Mouse (Mus musculus): ENCODE data around the gene Actg2. TPM values are rescaled to one million over a fixed set of nuclear protein-coding genes. Genes with fewer than 3 reads are reported as not detected.
"Not testable (repeated sequence)": the region's sequence is repeated elsewhere in the genome, so short reads cannot be mapped to it uniquely, and the experiment has no call there.

The Actg2 gene
- total RNA-seq (2012; rRNA removed) (0.27 TPM in 1 of 2 replicates, not detected in the other), polyA plus RNA-seq (2012; ENCODE audit: insufficient read depth in 1 of 2, insufficient read length in 2 of 2, low read depth in 1 of 2, low replicate concordance in 2 of 2, missing spikeins in 1 of 2) (under 1 TPM in 1 of 2 experiments, not detected in 1; 0.07 TPM)

DNA sequence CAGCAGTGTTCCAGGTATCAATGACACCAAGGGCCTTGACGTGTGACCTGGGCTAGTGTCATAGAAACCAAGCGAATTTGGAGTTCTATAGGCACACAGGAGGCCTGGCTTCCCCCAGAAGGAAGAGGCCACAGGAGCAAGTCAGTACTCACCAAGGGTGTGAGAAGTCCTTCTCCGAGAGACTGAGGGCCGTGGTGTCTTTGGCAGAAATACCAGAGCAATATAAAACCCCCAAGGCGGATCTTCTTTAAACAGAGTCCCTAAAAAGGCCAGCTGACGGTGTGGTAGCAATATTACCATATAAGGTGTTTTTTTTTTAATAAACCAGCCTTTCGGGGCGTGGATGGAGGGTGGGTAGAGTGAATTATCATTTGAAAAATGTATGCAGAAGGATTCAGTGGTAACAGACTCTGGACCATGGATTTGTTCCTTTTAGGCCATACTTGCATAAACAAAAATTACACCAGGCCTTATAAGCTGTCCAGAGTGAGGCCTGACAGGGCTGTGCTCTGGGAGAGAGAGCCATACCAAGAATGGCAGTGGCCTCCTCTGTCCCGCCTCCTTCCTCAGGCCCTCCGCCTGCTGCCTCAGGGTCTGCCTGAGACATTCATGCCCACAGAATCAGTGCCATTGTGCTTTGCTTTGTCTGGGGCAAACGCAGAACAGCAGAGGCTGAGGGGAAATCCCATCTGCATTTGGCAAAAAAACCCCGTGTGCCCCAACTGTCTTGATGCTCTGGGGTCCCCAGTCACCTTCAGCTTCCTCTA, at the start of gene Actg2:
Gene Actg2, minus strand, starts transcription at position 238 of the 767 bp plus-strand sequence.
- H3K79me2 ChIP-seq (ENCODE audit: control insufficient read depth, insufficient read depth, low read length, poor library complexity): no peaks in the 10 kb centered on the region
- peak within 1 kb of the TSS; percentile 17; the same call in 1 of the 2 replicates for H3K9ac ChIP-seq (ENCODE audit: control insufficient read depth, low read depth, low read length, poor library complexity, severe bottlenecking)
- H3K36me3 ChIP-seq (ENCODE audit: control insufficient read depth in 1 of 2, insufficient read depth in 2 of 2, low read length in 2 of 2): peaks cover 0 to 2% of the 10 kb centered on the region in 2 experiments; a peak in 1 of 4 replicates
- DNase-seq (ENCODE audit: low read depth, low spot score): no peak
- H3K27me3 ChIP-seq (ENCODE audit: control insufficient read depth in 1 of 2, insufficient read depth in 2 of 2, low read length in 2 of 2): peaks cover 2 to 6% of the 10 kb centered on the region in 2 experiments; a peak in 3 of 4 replicates
- H3K4me1 ChIP-seq (ENCODE audit: control insufficient read depth in 1 of 2, insufficient read depth in 2 of 2, low read length in 2 of 2): peaks cover 0 to 4% of the 10 kb centered on the region in 2 experiments; a peak in 2 of 4 replicates
- H3K9me3 ChIP-seq (replicated peaks; ENCODE audit: insufficient read depth, low read length): no peaks in the 10 kb centered on the region
- no peak for TF ChIP-seq HCFC1 (IDR thresholded peaks at IDR 0.05; ENCODE audit: low read depth, low read length)
- no peak for TF ChIP-seq EP300 (IDR thresholded peaks at IDR 0.05; ENCODE audit: low read depth in 1 of 2, low read length in 2 of 2)
- TF ChIP-seq ZNF384 (IDR thresholded peaks at IDR 0.05; ENCODE audit: low read depth, low read length): no peak
- no peak for TF ChIP-seq RCOR1 (IDR thresholded peaks at IDR 0.05; ENCODE audit: low read depth, low read length)
- TF ChIP-seq TBP (IDR thresholded peaks at IDR 0.05; ENCODE audit: low read depth, low read length): no peak
- no peak for TF ChIP-seq MYB (IDR thresholded peaks at IDR 0.05; ENCODE audit: low read depth, low read length)
- no peak for TF ChIP-seq POLR2AphosphoS2 (IDR thresholded peaks at IDR 0.05; ENCODE audit: low read length)
- TF ChIP-seq MEF2A (IDR thresholded peaks at IDR 0.05; ENCODE audit: extremely low read depth, insufficient replicate concordance, low read depth, low read length, poor library complexity, severe bottlenecking): no peak
- TF ChIP-seq MYC (IDR thresholded peaks at IDR 0.05; ENCODE audit: low read depth, low read length): no peak
- TF ChIP-seq NRF1 (IDR thresholded peaks at IDR 0.05; ENCODE audit: insufficient read depth, low read depth, low read length, poor library complexity, severe bottlenecking): no peak
- peak within 1 kb of the TSS in 1 of 2 experiments; percentile 35; a peak in 2 of 4 replicates for H3K4me3 ChIP-seq (ENCODE audit: control insufficient read depth in 1 of 2, insufficient read depth in 1 of 2, low read depth in 2 of 2, low read length in 2 of 2)
- no peak within 1 kb of the TSS for H3K27ac ChIP-seq (ENCODE audit: control insufficient read depth, low read depth, low read length)

DNA sequence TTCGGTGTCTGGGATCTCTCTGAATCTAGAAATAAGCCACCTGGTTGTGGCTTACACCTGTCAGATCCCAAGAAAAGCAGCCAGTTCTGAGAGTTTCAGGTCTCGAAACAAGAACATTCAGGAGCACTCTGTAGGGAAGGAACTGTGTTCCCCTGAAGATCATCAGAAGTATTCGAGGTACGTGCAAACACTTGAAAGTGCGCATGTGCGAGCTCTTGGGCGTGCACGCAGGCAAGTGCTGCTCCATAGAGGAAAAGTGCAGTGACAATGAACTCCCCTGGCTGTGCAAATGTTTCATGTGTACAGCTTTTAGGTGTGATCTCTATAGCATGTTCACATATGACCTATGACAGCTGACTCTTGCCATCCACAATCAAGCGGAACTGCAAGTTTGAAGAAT, 49.3 kb upstream of the Actg2 start:
- not testable (repeated sequence) for H3K27ac ChIP-seq (ENCODE audit: control insufficient read depth, low read depth, low read length); DNase-seq (ENCODE audit: low read depth, low spot score)

DNA sequence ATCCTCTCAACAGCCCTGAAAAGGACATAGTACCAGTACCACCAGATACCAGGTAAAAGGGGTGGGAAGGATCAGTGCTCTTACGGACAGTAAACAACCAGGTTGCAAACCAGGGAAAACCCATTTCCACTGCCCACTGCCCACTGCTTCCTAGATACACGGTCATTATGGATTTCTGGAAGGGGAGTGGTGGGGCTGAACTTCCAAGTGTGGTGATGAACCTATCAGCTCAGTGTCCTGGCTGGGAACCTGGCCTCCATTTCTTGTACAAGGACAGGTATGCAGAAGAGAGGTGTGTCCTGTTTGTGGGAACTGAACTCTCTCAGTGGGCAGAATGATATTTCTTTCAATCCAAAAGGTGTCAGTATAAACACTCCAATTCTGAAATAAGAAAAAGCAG, 47.5 kb upstream of the Actg2 start:
- Histone ChIP-seq H3K9me3 (replicated peaks; ENCODE audit: insufficient read depth, low read length) (no peaks in the 10 kb centered on the region), H3K36me3 (ENCODE audit: control insufficient read depth in 1 of 2, insufficient read depth in 2 of 2, low read length in 2 of 2) (no peaks in the 10 kb centered on the region), H3K9ac (ENCODE audit: control insufficient read depth, low read depth, low read length, poor library complexity, severe bottlenecking) (no peak overlapping the region), H3K27me3 (ENCODE audit: control insufficient read depth in 1 of 2, insufficient read depth in 2 of 2, low read length in 2 of 2) (peaks cover 1 to 19% of the 10 kb centered on the region in 2 experiments; a peak in 2 of 4 replicates), H3K27ac (ENCODE audit: control insufficient read depth, low read depth, low read length) (no peak overlapping the region), H3K4me3 (ENCODE audit: control insufficient read depth in 1 of 2, insufficient read depth in 1 of 2, low read depth in 2 of 2, low read length in 2 of 2) (no peak overlapping the region), H3K79me2 (ENCODE audit: control insufficient read depth, insufficient read depth, low read length, poor library complexity) (no peaks in the 10 kb centered on the region), H3K4me1 (ENCODE audit: control insufficient read depth in 1 of 2, insufficient read depth in 2 of 2, low read length in 2 of 2) (no peaks in the 10 kb centered on the region)
- TF ChIP-seq ZNF384 (IDR thresholded peaks at IDR 0.05; ENCODE audit: low read depth, low read length) (no peak), POLR2A (IDR thresholded peaks at IDR 0.05; ENCODE audit: control insufficient read depth in 1 of 2, insufficient read depth in 1 of 2, low read depth in 1 of 2, low read length in 2 of 2, poor library complexity in 1 of 2) (no peak), ZKSCAN1 (IDR thresholded peaks at IDR 0.05; ENCODE audit: low read depth, low read length) (no peak)
- no peak for DNase-seq (ENCODE audit: low read depth, low spot score)

More for the DNA sequence above, 49.3 kb upstream of the Actg2 start:
- H3K4me3 ChIP-seq (ENCODE audit: control insufficient read depth in 1 of 2, insufficient read depth in 1 of 2, low read depth in 2 of 2, low read length in 2 of 2); H3K9me3 ChIP-seq (replicated peaks; ENCODE audit: insufficient read depth, low read length); H3K9ac ChIP-seq (ENCODE audit: control insufficient read depth, low read depth, low read length, poor library complexity, severe bottlenecking); H3K79me2 ChIP-seq (ENCODE audit: control insufficient read depth, insufficient read depth, low read length, poor library complexity); H3K4me1 ChIP-seq (ENCODE audit: control insufficient read depth in 1 of 2, insufficient read depth in 2 of 2, low read length in 2 of 2); H3K36me3 ChIP-seq (ENCODE audit: control insufficient read depth in 1 of 2, insufficient read depth in 2 of 2, low read length in 2 of 2): not testable (repeated sequence)
- H3K27me3 ChIP-seq (ENCODE audit: control insufficient read depth in 1 of 2, insufficient read depth in 2 of 2, low read length in 2 of 2): peaks cover 4 to 13% of the 10 kb centered on the region in 2 experiments; a peak in 3 of 4 replicates

Measured in MEL (cell line).